Mouse (Mus musculus): ENCODE measurements around the gene Galr3. TPM values are rescaled to one million over a fixed set of nuclear protein-coding genes. Genes with fewer than 3 reads are reported as not detected.

Gene Galr3
- total and polyA plus RNA-seq, 3 experiments = 2.6 to 4.5 TPM; not detected in 1

DNA sequence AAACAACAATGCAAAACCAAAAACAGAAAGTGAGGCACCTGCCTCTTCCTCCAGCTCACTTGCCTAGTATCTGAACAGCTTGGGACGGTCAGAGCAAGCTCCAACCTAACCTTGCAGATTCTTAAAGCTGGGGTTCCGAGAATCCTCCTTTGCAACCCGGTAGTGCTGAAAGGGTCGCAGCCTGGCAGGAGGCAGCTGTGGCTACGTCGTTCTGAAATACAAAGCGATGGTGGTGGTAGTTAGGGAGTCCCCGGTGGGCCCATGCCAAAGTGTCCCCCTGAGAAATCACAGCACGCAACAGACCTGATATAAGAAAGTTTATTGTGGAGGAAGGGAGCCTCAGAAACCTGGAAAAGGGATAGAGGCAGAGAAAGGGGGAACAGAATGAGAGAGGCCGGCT lies 3.4 kb upstream of the Galr3 start:
- Histone ChIP-seq H3K27me3 (ENCODE audit: control insufficient read depth in 1 of 2, insufficient read depth in 2 of 2, low read length in 2 of 2) (no peaks in the 10 kb centered on the region), H3K79me2 (ENCODE audit: control insufficient read depth, insufficient read depth, low read length, poor library complexity) (no peaks in the 10 kb centered on the region; the same call in 1 of the 2 replicates), H3K9ac (ENCODE audit: control insufficient read depth, low read depth, low read length, poor library complexity, severe bottlenecking) (peak overlapping the region; percentile 60), H3K9me3 (replicated peaks; ENCODE audit: insufficient read depth, low read length) (no peaks in the 10 kb centered on the region), H3K36me3 (ENCODE audit: control insufficient read depth in 1 of 2, insufficient read depth in 2 of 2, low read length in 2 of 2) (no peaks in the 10 kb centered on the region), H3K27ac (ENCODE audit: control insufficient read depth, low read depth, low read length) (peak overlapping the region; percentile 53), H3K4me3 (ENCODE audit: control insufficient read depth in 1 of 2, insufficient read depth in 1 of 2, low read depth in 2 of 2, low read length in 2 of 2) (peak overlapping the region; percentile 40 to 53), H3K4me1 (ENCODE audit: control insufficient read depth in 1 of 2, insufficient read depth in 2 of 2, low read length in 2 of 2) (peaks cover 0 to 12% of the 10 kb centered on the region in 2 experiments; a peak in 2 of 4 replicates)
- TF ChIP-seq GABPA (IDR thresholded peaks at IDR 0.05; ENCODE audit: low read depth, low read length) (no peak), USF1 (IDR thresholded peaks at IDR 0.05; ENCODE audit: low read depth, low read length) (0 out of 2 replicates have a peak, but pooled peaks have one; percentile 1), KAT2A (conservative IDR thresholded peaks at IDR 0.05; ENCODE audit: low read depth, low read length) (no peak), NELFE (IDR thresholded peaks at IDR 0.05; ENCODE audit: low read depth, low read length) (no peak), EP300 (IDR thresholded peaks at IDR 0.05; ENCODE audit: low read depth in 1 of 2, low read length in 2 of 2) (no peak), ELF1 (IDR thresholded peaks at IDR 0.05; ENCODE audit: low read depth, low read length) (no peak), MYC (IDR thresholded peaks at IDR 0.05; ENCODE audit: low read depth, low read length) (0 out of 2 replicates have a peak, but pooled peaks have one; percentile 30), POLR2AphosphoS5 (IDR thresholded peaks at IDR 0.05; ENCODE audit: borderline replicate concordance, low read depth, low read length) (no peak), CHD1 (IDR thresholded peaks at IDR 0.05; ENCODE audit: low read depth, low read length) (no peak), ZC3H11A (IDR thresholded peaks at IDR 0.05; ENCODE audit: low read depth, low read length) (no peak), UBTF (IDR thresholded peaks at IDR 0.05; ENCODE audit: borderline replicate concordance, insufficient read depth, low read depth, low read length) (no peak), ZKSCAN1 (IDR thresholded peaks at IDR 0.05; ENCODE audit: low read depth, low read length) (no peak), CHD2 (IDR thresholded peaks at IDR 0.05; ENCODE audit: low read length) (no peak), CTCF (IDR thresholded peaks at IDR 0.05 in 2 of 3, conservative IDR thresholded peaks at IDR 0.05 in 1 of 3; ENCODE audit: control insufficient read depth in 1 of 3, insufficient read depth in 1 of 3, low read depth in 2 of 3, low read length in 3 of 3, poor library complexity in 1 of 3, severe bottlenecking in 1 of 3) (no peak), ZMIZ1 (IDR thresholded peaks at IDR 0.05; ENCODE audit: low read depth, low read length) (no peak), USF2 (IDR thresholded peaks at IDR 0.05; ENCODE audit: borderline replicate concordance in 1 of 2, insufficient read depth in 1 of 2, low read depth in 1 of 2, low read length in 2 of 2) (no peak)
- no peak for DNase-seq (ENCODE audit: low read depth, low spot score)

DNA sequence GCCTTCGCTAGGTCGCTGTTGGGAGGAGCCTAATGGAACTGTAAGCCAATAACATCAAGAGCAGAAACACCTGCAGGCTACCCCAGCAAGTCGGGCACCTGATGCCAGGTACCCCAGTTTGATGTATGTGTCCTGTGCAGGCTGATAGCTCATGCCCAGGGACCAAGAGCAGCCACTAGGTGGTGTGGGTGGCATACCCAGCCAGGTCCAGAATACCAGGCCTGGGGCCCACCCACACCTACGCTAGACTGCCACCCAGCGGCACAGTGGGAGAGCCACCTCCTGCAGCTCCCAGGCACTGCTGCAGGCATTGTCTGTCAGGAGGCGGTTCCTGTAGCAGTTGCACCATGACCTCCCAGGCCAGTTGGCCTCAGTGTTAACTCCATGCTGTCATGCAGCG lies 2.8 kb upstream of the Galr3 start:
- H3K4me1 ChIP-seq (ENCODE audit: control insufficient read depth in 1 of 2, insufficient read depth in 2 of 2, low read length in 2 of 2) = peaks cover 0 to 12% of the 10 kb centered on the region in 2 experiments; a peak in 2 of 4 replicates
- peak; percentile 92 for DNase-seq (ENCODE audit: low read depth, low spot score)
- TF ChIP-seq MYB (IDR thresholded peaks at IDR 0.05; ENCODE audit: low read depth, low read length) (no peak), ZNF384 (IDR thresholded peaks at IDR 0.05; ENCODE audit: low read depth, low read length) (0 out of 2 replicates have a peak, but pooled peaks have one; percentile 16), GABPA (IDR thresholded peaks at IDR 0.05; ENCODE audit: low read depth, low read length) (no peak), ETS1 (IDR thresholded peaks at IDR 0.05; ENCODE audit: low read depth, low read length) (0 out of 2 replicates have a peak, but pooled peaks have one; percentile 8), POLR2AphosphoS2 (IDR thresholded peaks at IDR 0.05; ENCODE audit: low read length) (no peak), CHD1 (IDR thresholded peaks at IDR 0.05; ENCODE audit: low read depth, low read length) (no peak), RCOR1 (IDR thresholded peaks at IDR 0.05; ENCODE audit: low read depth, low read length) (peak; percentile 15; the same call in 1 of the 2 replicates), HCFC1 (IDR thresholded peaks at IDR 0.05; ENCODE audit: low read depth, low read length) (peak; percentile 65; the same call in 1 of the 2 replicates), MAX (IDR thresholded peaks at IDR 0.05; ENCODE audit: low read length) (peak; percentile 49; the same call in 1 of the 2 replicates), MAFK (IDR thresholded peaks at IDR 0.05; ENCODE audit: borderline replicate concordance, low read depth, low read length) (no peak), USF2 (IDR thresholded peaks at IDR 0.05; ENCODE audit: borderline replicate concordance in 1 of 2, insufficient read depth in 1 of 2, low read depth in 1 of 2, low read length in 2 of 2) (no peak), RAD21 (IDR thresholded peaks at IDR 0.05; ENCODE audit: low read depth, low read length) (peak; percentile 81), GATA1 (IDR thresholded peaks at IDR 0.05; ENCODE audit: low read depth, low read length) (no peak), POLR2A (IDR thresholded peaks at IDR 0.05; ENCODE audit: control insufficient read depth in 1 of 2, insufficient read depth in 1 of 2, low read depth in 1 of 2, low read length in 2 of 2, poor library complexity in 1 of 2) (no peak), SIN3A (IDR thresholded peaks at IDR 0.05; ENCODE audit: low read length) (peak; percentile 72; the same call in 1 of the 2 replicates), USF1 (IDR thresholded peaks at IDR 0.05; ENCODE audit: low read depth, low read length) (no peak), KAT2A (conservative IDR thresholded peaks at IDR 0.05; ENCODE audit: low read depth, low read length) (no peak), E2F4 (IDR thresholded peaks at IDR 0.05; ENCODE audit: borderline replicate concordance, low read depth, low read length) (no peak), ZMIZ1 (IDR thresholded peaks at IDR 0.05; ENCODE audit: low read depth, low read length) (no peak), NELFE (IDR thresholded peaks at IDR 0.05; ENCODE audit: low read depth, low read length) (no peak), CTCF (IDR thresholded peaks at IDR 0.05 in 2 of 3, conservative IDR thresholded peaks at IDR 0.05 in 1 of 3; ENCODE audit: control insufficient read depth in 1 of 3, insufficient read depth in 1 of 3, low read depth in 2 of 3, low read length in 3 of 3, poor library complexity in 1 of 3, severe bottlenecking in 1 of 3) (peak; percentile 92 to 99 (median 93))

More for the DNA sequence above, 2.8 kb upstream of the Galr3 start:
- H3K27ac ChIP-seq (ENCODE audit: control insufficient read depth, low read depth, low read length) = no peak overlapping the region
- no peaks in the 10 kb centered on the region; the same call in 1 of the 2 replicates for H3K79me2 ChIP-seq (ENCODE audit: control insufficient read depth, insufficient read depth, low read length, poor library complexity)
- no peaks in the 10 kb centered on the region for H3K36me3 ChIP-seq (ENCODE audit: control insufficient read depth in 1 of 2, insufficient read depth in 2 of 2, low read length in 2 of 2)
- no peaks in the 10 kb centered on the region for H3K27me3 ChIP-seq (ENCODE audit: control insufficient read depth in 1 of 2, insufficient read depth in 2 of 2, low read length in 2 of 2)
- H3K9me3 ChIP-seq (replicated peaks; ENCODE audit: insufficient read depth, low read length) = no peaks in the 10 kb centered on the region
- H3K9ac ChIP-seq (ENCODE audit: control insufficient read depth, low read depth, low read length, poor library complexity, severe bottlenecking) = no peak overlapping the region
- H3K4me3 ChIP-seq (ENCODE audit: control insufficient read depth in 1 of 2, insufficient read depth in 1 of 2, low read depth in 2 of 2, low read length in 2 of 2) = peak overlapping the region in 1 of 2 experiments; percentile 53; a peak in 1 of 4 replicates
